Mouse (Mus musculus) T-helper 2 cell (primary cell): ENCODE data around the gene Jdp2.

Experiments
- in situ Hi-C: fragments of 300-600 bp; cut with MboI, MseI; formaldehyde crosslinking; loops from one replicate; pipeline ENCODE4 v1.15.1; 2025; ENCODE audit warnings: high pct_unique_total_duplicates

Jdp2 gene

GRCm38 (mm10) chr12:85684411-85685275, 85.8 kb downstream of the Jdp2 start:
- in situ Hi-C loops, result loop anchor here (10.0 kb wide), 1 partner anchor 130 kb away; no protein-coding TSS in a partner anchor

GRCm38 (mm10) chr12:85686466-85687216, 87.8 kb downstream of the Jdp2 start, which contains the start of gene Batf:
Gene Batf, plus strand, starts transcription at chr12:85686669.
- in situ Hi-C loops, result loop anchor here (10.0 kb wide), 1 partner anchor 128 kb away; no protein-coding TSS in a partner anchor

DNA sequence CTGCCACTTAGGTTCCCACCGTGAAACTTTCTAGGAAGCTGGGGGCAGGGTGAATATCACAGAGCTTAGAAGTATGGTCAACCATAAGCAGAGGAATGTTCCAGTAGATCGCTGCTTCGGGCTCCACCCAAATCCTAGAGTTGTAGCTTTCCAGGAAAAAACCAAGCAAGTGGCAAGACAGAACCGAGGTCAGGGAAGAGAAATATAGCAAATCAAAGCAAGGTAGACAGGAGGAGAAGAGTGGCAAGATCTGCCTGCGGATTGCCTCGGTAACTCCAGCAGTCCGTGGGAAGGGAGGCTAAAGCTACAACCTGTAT, 88.3 kb downstream of the Jdp2 start:
- in situ Hi-C loops, result loop anchor here (10.0 kb wide), 1 partner anchor 128 kb away; no protein-coding TSS in a partner anchor

DNA sequence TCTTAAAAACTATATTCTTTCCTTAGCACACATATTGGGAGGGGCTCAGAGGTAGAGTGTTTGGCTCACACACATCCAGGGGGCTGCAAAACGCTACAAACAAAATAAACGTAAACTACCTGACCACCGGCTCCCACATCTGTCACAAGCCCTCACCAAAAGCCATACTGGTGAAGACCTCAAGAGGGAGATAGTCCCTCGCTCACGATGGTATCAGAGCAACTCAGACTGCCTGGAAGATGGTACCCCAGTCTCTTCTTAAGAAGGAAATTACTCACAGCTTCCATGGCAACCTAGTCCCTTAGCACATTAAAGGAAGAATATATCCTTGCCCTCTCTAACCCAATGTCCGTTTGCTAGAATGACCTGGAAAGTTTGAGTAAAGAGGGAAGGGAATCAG, 89.0 kb downstream of the Jdp2 start:
- in situ Hi-C loops, result loop anchor here (10.0 kb wide), 1 partner anchor 127 kb away; no protein-coding TSS in a partner anchor
